Mouse (Mus musculus): ENCODE data around the gene Rims4. TPM values are rescaled to one million over a fixed set of nuclear protein-coding genes. Genes with fewer than 3 reads are reported as not detected.

The Rims4 gene
- 1.1 and 1.8 TPM in 2 replicates for polyA plus RNA-seq (2012; rRNA removed)

DNA sequence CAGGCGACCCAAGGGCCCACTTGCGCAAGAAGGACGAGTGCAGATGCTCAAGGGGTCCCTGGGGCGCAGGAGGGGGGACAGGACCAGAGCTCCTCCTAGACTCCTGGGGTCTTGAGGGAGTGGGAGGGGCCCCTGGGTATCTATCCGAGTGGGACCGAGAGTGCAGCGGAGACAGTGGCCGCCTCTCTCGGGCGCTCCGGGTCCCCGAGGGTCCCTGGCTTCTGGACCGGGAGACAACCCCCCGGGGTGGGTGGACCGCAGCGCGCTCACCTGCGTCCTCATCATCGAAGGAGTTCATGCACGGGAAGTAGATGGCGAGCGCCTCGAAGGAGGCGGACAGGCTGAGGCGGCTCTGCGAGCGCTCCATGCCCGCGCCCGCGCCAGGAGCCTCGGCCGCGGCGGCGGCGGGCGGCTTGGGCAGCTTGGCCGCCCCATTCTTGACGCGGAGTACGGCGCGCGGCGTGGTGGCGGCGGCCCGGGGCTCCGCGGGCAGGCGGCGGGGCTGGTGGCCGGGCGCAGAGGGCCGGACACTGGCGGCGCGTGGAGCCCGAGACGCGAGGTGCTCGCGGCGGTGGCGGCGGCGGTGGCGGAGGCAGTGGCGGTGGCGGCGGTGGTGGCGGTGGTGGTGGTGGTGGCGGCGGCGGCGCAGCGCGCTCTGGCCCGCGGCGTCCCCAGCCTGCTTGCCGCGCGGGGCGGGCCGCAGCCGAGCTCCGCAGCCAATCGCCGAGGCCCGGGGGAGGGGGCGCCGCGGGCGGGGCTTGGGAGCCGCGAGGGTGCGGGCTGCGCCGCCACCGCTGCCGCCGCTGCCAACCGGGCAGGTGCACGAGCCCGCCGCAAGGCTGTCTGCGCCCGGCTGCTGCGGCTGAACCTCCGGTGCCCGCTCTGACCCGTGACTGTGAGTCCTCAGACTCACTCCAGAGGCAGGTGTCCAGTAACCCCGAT lies at the start of gene Rims4:
Rims4 (minus strand) TSS at position 367 of the 942 bp plus-strand sequence.

DNA sequence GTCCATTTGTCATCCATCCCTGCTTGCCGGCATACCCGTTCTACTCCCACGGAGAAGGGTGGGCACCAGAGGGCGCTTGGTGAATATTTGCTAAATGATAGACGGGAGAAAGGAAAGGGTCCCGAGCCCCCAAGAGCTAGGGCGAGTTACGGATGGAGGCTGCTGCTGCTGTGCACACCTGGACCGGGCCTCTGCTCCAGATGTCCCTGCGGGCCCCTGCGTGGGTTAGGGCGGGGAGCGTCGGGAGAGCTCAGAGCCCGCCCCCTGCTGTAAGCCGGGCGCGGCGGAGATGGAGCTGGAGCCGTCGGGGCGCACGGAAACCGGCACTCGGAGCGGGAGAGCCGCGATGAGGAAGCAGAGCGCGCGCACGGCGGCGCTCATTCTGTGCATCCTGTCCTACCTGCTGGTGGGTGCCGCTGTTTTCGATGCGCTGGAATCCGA lies 65.0 kb downstream of the Rims4 start, which contains the start of gene Kcnk15:
Kcnk15 (plus strand) TSS at position 191 of the 441 bp plus-strand sequence.

GRCm38 (mm10) chr2:163820607-163821006 lies 97.9 kb downstream of the Rims4 start, which contains the start of gene Ccn5:
Gene Ccn5 (plus strand): TSS chr2:163820861.

Other genes with a start within 250 kb of the Rims4 start
- 4.8 and 6.0 TPM in 2 replicates for gene Ada, start 168.4 kb downstream of the Rims4 start, polyA plus RNA-seq (2012; rRNA removed)
- gene Ccn5, start 97.8 kb downstream of the Rims4 start, polyA plus RNA-seq (2012; rRNA removed), result 0.05 and 0.20 TPM in 2 replicates
- gene Kcnk15, start 65.0 kb downstream of the Rims4 start, polyA plus RNA-seq (2012; rRNA removed), result 0.02 TPM in 1 of 2 replicates, not detected in the other
- gene Ywhab, start 76.3 kb upstream of the Rims4 start, polyA plus RNA-seq (2012; rRNA removed), result 146 and 164 TPM in 2 replicates
- 2.5 and 3.7 TPM in 2 replicates for gene Pabpc1l, start 106.8 kb upstream of the Rims4 start, polyA plus RNA-seq (2012; rRNA removed)
- gene Stk4, start 151.6 kb upstream of the Rims4 start, polyA plus RNA-seq (2012; rRNA removed), result 25.4 and 52.5 TPM in 2 replicates
- 31.3 and 37.2 TPM in 2 replicates for gene Tomm34, start 152.5 kb upstream of the Rims4 start, polyA plus RNA-seq (2012; rRNA removed)